Mouse (Mus musculus) CD4-positive, CD25-positive, alpha-beta regulatory T cell, adult 4 months (primary cell): ENCODE measurements around the gene Tpte. TPM values are rescaled to one million over a fixed set of nuclear protein-coding genes. Genes with fewer than 3 reads are reported as not detected.
"Not testable (repeated sequence)": the region's sequence is repeated elsewhere in the genome, so short reads cannot be mapped to it uniquely, and the experiment has no call there.

ENCODE experiments used
- ATAC-seq: one replicate; pipeline ENCODE4 v1.8.0; 2017
- polyA plus RNA-seq, 2 experiments: library from polyadenylated mRNA; unstranded; fragments of 100-300 nt; shearing (Covaris generic); gene quantifications; one replicate each; pipeline ENCODE4 v1.2.1; 2017

The Tpte gene
- polyA plus RNA-seq, result not detected

- no peak for ATAC-seq
These were observed at the start of gene Tpte for GRCm38 (mm10) chr8:22282999-22283491. Gene Tpte, plus strand, starts transcription at chr8:22283441.

GRCm38 (mm10) chr8:22242986-22243385 is 40.3 kb upstream of the Tpte start:
- no peak for ATAC-seq

DNA sequence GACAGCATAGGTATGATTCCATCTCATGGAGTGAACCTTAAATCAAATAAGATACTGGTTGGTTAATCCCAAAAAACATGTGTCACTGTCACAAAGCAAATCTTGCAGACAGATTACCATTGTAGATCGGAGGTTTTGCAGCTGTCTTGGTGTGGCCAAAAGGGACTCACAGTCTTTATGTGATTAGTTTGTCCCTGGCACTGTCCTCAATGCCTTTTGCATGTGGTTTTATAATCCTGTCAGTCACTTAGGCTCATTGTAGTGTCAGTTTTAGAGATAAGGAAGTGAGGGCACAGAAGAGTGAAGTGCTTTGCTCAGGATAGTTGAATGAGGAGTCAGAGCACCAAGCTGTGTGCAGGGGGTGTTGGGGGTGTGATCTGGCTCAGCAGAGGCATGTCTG is 37.6 kb upstream of the Tpte start:
- ATAC-seq, result no peak

DNA sequence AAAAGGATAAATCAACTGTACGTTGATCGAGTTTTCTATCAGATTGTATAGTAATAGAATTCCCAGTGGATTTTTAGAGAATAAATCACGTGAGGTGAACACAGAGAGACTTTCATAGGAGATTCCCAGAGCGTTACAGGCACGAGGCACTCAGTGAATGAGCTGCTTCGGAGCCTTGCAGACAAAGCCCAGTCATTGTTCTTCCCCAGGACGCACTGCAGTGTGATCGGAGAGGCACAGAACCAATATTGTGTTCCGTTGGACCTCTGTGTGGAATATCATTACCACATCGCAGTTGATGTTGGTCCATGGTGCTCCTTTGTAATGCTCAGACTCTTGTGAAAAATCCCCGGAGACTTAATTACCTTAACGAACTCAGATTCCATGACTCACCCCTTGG is 35.3 kb upstream of the Tpte start:
- ATAC-seq, result no peak

GRCm38 (mm10) chr8:22249080-22249479 is 34.2 kb upstream of the Tpte start:
- no peak for ATAC-seq

DNA sequence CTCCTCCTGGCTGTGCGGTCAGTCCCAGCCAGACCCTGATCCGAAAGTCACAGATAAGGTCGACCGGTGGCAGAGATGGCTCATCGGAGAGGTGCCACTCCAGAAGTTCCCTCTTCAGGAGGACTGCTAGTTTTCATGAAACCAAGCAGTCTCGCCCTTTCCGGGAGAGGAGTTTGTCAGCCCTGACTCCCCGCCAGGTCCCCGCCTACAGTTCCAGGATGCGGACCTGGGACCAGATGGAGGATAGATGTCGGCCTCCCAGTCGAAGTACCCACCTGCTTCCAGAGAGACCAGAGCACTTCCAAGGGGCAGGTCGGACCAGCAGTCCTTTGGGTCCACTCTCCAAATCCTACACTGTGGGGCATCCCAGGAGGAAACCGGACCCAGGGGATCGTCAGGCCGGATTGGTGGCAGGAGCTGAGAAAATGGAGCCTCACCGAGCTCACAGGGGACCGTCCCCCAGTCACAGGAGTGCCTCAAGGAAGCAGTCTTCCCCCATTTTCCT is 24.2 kb upstream of the Tpte start:
- ATAC-seq, result no peak

DNA sequence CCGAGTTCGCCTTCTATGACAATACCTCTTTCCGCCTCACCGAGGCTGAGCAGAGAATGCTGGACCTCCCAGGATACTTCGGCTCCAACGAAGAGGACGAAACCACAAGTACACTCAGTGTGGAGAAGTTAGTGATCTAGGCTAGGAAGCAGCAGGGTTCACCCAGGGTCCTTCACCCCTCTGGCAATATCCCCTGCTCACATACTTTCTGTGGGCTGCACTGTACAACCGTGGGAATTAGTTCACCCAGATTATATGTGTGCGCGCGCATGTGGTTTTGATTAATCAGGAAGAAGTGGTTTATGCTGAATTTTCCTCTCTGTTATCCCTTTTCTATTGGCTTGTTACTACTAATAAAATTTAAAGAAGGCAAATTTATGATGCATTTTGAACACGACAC is 23.7 kb upstream of the Tpte start:
- ATAC-seq, result no peak

- ATAC-seq, result no peak
These were observed 23.0 kb upstream of the Tpte start for GRCm38 (mm10) chr8:22260091-22260722.

GRCm38 (mm10) chr8:22262267-22262666 is 21.0 kb upstream of the Tpte start:
- no peak for ATAC-seq

GRCm38 (mm10) chr8:22264292-22264691 is 18.9 kb upstream of the Tpte start:
- ATAC-seq, result no peak

DNA sequence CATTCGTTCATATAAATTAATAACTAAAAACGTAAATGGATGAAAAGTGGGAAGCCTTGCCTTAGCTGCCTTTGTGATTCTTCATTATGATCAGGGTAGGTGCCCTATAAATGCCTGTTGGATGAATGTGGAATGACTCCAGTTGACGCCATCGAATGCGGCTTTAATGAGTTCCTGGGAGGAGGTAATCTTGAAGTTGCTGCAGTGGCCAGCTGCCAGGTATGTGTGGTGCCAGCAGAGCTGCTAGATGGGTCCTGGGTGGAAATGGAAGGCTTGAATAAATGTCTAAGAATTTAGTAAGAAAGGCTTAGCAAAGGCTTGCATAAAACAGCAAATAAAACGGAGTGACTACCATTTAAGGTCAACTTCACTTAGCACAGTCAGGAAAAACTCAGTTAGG is 18.5 kb upstream of the Tpte start:
- no peak for ATAC-seq

DNA sequence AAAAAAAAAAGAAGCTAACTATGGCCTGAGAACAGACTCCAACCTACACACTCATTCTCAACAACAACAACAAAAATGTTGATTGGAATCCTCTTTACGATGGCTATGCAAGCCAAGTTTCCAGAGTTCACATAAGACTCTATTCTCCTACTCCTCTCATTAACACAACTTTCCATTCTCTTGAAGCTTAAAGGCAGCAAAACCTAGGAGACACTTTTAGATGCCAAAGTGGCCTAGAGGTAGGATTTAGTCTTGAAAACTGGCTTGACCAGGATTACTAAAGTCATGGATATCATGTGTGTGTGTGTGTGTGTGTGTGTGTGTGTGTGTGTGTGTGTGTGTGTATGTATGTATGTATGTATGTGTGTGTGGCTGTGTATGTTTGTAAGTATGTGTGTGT is 18.0 kb upstream of the Tpte start:
- no peak for ATAC-seq

DNA sequence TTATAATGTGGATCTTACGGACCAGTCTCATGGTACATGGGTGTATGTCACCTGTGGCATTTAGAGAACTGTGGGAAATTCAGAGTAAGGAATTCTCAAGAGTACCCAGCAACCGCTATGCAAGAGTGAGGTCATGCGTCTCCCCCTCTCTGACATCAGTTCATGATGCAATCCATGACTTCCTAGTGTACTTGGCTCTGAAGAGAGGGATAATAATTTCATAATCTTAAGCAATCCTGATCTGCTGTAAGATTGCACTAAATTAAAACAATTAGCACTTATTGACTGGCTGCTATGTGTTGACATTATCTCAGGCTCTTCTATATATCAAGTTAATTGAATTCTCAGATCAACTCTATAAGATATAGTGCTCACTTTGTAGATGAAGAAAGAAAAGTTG is 16.4 kb upstream of the Tpte start:
- no peak for ATAC-seq

DNA sequence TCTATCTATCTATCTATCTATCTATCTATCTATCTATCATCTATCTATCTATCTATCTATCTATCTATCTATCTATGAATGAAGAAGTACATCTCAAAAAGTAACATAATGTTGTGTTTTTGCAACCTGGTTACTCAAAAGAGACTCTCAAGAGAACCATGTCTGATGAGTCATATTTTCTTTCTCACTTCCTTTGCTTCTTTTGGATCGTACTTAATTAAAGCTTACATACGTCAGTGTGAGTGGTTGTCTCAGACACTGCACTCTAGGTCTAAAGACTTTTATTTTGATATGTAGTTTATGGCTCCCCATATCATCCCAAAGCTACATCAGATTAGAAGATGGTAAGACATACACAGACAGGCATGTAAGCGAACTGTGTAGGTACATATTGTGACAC is 10.1 kb upstream of the Tpte start:
- ATAC-seq, result no peak

DNA sequence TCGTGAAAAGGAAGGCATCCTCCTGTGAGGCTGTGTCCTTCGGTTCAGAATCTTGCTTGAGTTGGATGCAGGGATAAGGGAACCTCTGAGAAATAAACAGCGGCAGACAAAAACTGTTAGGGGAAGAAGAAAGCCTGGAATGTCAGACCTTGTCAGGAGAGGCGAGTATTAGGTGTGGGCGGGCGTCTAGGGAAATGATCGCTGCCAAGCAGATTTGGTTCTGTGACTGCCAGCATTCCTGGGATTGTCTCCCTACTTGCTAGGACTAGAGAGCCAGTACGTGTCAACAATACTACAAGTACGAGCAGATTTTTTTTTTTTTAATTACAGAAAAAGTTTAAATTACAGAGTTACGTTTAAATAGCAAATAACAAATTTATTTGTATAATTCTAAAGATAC is 8.6 kb upstream of the Tpte start:
- no peak for ATAC-seq

DNA sequence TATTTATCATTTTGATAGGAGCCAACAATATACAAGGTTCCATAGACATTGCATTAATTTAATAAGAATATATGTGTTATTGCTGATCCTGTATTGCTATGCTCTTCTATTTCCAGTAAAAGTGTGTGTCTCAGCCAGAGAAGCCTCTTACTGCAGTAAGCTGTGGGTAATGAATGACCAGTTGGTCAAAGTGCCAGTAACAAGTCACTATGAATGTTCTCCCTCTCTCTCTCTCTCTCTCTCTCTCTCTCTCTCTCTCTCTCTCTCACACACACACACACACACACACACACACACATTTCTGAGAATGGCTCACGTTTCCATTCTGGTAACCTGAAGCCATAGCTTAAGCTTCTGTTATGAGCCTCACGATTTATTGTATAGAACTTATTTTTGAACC is 19.1 kb downstream of the Tpte start:
- no peak for ATAC-seq

DNA sequence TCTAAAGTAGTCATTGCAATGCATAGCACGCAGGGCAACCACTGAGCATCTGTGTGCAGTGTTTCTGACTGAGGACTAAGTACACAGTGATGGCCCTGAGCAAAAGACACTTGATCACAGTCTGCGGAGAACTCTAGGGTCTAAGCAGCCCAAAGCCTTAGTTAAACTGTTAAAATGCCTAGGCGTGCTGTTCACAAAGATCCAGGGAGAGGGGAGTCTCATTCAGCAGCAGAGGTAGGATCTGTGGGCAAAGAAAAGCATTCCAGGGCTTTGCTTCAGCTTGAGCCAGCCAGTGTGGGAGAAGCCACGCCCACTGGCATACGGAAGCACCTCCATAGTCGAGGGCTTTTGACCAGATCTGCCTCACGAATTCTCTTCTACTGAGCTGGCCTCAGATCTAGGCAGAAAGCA is 19.7 kb downstream of the Tpte start:
- ATAC-seq, result no peak

DNA sequence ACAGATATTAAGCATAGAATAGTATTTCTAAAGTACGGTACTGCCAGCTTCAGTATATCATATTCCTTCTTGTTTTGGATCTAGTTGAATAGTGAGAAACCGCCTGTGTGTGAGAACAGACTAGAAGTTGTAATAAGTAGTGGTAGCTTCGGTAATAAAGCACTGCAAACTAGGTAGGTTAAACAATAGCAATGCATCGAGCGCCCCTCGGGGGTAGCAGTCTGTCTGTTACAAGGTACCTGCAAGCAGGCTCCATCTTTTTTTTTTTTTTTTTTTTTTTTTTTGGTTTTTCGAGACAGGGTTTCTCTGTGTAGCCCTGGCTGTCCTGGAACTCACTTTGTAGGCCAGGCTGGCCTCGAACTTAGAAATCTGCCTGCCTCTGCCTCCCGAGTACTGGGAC is 20.8 kb downstream of the Tpte start:
- not testable (repeated sequence) for ATAC-seq

DNA sequence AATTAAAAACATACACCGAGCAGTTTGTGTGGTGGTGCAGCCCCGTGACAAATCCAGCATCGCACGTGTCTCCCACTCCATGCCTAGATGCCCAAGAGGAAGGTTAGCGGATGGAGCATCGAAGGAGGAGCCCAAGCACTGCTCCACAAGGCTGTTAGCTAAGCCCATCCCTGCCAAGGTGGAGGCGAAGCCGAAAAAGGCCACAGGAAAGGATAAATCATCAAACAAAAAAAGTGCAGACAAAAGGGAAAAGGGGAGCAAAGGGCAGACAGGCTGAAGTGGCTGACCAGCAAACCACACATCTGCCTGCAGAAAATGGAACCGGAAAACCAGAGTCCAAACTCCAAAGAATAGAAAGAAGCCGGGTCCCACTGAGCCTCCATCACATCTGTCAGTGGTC is 23.8 kb downstream of the Tpte start:
- ATAC-seq, result no peak

DNA sequence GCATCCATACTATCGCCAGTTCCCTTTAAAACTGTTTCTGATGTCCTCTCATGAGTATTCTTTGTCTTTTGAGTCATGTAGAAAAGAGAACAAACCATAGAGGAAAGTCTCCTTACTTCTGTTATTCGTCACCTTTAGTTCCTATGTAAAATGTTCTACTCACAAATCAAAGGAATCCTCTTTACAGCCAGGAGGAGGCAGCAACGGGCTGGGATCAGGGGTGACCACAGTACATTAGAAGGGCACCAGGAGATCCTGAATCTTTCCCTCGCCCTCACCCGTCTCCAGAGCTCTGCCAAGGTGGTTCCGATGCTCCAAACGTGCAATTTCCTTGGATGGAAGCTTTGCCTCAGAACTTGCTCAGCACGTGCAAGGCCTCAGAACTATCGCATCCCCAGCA is 28.2 kb downstream of the Tpte start:
- ATAC-seq, result no peak

- no peak for ATAC-seq
These were observed 52.2 kb downstream of the Tpte start for GRCm38 (mm10) chr8:22335426-22335825.

- no peak for ATAC-seq
These were observed 76.1 kb downstream of the Tpte start for GRCm38 (mm10) chr8:22359359-22359758.

DNA sequence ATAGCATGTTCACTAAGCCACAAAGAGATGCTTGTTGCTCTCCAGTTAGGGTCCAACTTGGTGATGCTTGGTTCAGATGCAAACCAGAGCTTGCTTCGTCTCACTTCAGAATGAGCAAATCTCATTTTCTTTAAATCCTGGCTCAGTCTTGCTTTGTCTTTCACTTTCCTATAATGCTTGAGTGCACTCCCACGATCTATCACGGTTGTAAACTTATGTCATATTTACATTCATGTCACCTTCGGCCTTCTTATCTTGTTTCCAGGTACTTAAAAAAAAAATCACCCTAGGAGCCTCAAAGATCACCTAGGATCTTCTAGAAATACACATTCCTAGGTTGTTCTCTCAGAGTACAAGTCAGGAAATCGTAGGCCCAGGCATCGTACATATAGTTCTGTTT is 76.6 kb downstream of the Tpte start:
- ATAC-seq, result no peak

GRCm38 (mm10) chr8:22376311-22376710 is 93.1 kb downstream of the Tpte start:
- no peak for ATAC-seq

GRCm38 (mm10) chr8:22376903-22377302 is 93.7 kb downstream of the Tpte start:
- ATAC-seq, result no peak
